Mouse (Mus musculus) G1E (cell line): ENCODE measurements at regions not wholly inside any gene's neighbourhood (a gene's known extent, or its start where the extent isn't known, plus 50 kb on each side); places are given as distances from the start of the nearest gene placed in this dataset.

Experiments used
- CTCF ChIP-seq: IDR thresholded peaks from 2 replicates; pipeline ENCODE4 v1.5.1; 2012; ENCODE audit warnings: low read depth, low read length, inconsistent platforms, mixed read lengths
- GATA1 ChIP-seq: IDR thresholded peaks from 2 replicates; pipeline ENCODE4 v1.6.1; 2012; ENCODE audit warnings: borderline replicate concordance, low read length, inconsistent platforms, mixed read lengths
- GATA2 ChIP-seq: IDR thresholded peaks from 2 replicates; pipeline ENCODE4 v1.6.1; 2012; ENCODE audit warnings: low read depth, low read length, inconsistent platforms, borderline replicate concordance
- POLR2AphosphoS5 ChIP-seq: IDR thresholded peaks from 2 replicates; pipeline ENCODE4 v1.6.1; 2012; ENCODE audit warnings: low read depth, low read length, inconsistent platforms; ENCODE audit not compliant: insufficient replicate concordance
- TAL1 ChIP-seq: conservative IDR thresholded peaks from 2 replicates; pipeline ENCODE4 v1.6.1; 2012; ENCODE audit warnings: low read depth, low read length, inconsistent platforms, mixed read lengths

GRCm38 (mm10) chr19:54200407-54200806 lies 156.5 kb downstream of the Adra2a start:
- TF ChIP-seq CTCF, result no peak
- no peak for TF ChIP-seq GATA2
- no peak for TF ChIP-seq GATA1
- TF ChIP-seq TAL1, result no peak
- no peak for TF ChIP-seq POLR2AphosphoS5
